Mouse (Mus musculus) kidney, postnatal 4 days (tissue): ENCODE measurements at regions not wholly inside any gene's neighbourhood (a gene's known extent, or its start where the extent isn't known, plus 50 kb on each side); places are given as distances from the start of the nearest gene placed in this dataset.
A peak's percentile ranks its signal among the peaks of the same experiment; 100 is the strongest.
"Not testable (repeated sequence)": the region's sequence is repeated elsewhere in the genome, so short reads cannot be mapped to it uniquely, and the experiment has no call there.

Experiments
- DNase-seq, 2 experiments: peaks; one replicate each; pipeline ENCODE4 v3.0.0; 2021; ENCODE audit warnings: mixed read lengths in 2 of 2

DNA sequence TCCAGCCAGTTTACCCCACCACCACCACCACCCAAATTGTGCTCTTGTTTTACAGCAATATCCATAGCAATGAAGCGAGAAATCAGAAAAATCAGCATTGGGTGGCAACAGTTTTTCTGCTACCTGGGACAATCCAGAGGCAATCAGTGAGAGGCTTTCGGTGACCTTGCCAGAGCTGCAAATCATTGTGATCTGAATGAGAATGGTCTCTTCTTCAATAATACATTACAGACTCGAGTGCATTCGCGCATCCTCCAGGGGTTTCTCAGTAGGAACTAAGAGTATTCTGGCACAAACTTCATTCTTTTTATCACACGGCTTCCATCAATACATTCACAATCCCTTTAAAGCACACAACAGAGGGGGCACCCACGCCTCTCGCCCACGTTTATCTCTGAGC lies 91.2 kb downstream of the Srek1 start:
- DNase-seq: no peak

DNA sequence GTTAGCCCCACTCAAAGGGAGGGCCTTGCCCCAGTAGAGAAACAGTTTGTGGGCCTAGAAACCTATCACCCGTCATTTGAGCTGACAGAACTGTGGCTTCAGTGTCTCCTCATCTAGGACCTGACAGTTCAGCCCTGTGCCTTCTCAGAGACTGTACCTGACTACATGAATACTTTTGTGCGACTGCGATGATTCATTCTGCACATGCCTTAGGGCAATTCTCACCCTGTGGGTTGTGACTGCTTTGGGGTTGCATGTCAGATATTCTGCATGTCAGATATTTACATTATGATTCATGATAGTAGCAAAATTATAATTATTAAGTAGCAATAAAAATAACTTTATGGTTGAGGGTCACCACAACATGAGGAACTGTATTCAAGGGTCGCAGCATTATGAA lies 93.7 kb downstream of the Srek1 start:
- DNase-seq: no peak

DNA sequence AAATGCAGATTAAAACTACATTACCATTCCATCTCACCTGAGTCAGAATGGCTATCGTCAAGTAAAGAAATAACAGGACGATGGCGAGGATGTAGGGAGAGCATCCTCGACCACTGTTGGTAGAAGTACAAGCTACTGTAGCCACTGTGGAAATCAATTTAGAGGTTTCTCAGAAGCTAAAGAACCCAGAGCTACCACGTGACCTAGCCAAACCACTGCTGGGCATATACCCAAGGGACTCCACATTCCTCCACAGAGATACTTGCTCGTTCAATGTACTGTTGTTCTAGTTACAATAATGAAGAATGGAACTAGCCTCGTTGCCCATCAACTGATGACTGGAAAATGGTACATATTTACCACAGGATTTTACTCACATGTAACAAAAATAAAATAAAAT lies 94.4 kb downstream of the Srek1 start:
- no peak for DNase-seq

DNA sequence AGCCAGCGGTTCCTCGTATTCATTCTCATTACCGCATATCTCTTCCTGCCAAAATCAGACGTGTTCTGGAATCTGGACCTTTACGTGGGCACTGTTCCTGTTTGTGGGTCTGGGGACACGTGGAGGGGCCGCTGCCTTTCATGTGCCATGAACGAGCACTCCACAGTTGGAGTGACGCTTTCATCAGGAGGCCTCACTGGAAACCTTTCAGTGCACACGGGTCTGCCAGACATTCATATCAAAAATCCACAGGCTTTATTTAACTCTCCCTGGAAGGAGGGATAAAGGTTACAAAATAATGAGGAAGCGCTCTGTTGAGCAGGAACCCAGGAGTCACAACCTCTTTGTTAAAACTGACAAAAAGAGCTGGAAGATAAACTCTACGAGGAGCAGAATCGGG lies 97.6 kb downstream of the Srek1 start:
- DNase-seq: no peak

DNA sequence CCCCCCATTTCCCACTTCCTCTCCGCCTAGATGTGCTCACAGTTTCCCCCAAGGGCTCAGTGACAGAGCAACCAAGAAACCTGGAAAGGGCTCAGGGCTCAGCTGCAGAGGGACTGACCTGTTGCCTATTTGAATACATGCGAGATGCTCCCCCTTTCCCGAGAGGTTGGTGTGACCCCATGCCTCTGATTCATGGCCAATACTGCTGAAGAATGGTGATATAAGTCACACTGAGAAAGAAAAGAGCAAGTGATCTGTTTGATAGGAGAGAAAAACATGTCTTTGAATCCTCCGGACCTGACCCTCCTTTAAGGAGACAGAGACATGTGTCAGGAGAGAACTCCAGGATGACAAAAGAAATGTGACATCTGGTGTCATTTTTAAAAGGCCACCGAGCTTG lies 98.2 kb downstream of the Srek1 start:
- DNase-seq: no peak

DNA sequence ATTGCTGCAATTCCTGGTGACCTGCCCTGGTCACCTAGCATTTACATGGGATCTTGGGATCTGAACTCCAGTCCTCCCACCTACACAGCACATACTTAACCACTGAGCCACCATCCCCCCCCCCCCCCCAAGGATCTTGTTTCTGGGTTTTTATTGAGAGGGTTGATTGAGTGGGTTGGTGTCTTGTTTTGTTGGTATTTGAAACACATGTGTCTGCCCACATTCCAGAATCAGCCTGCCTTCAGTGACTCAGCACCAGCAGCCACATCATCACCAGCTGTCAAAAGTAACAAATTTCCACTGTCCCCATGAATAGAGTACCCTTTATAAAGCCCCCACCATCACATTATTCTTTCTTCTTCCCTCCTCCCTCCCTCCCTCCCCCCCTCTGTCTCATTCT lies 103.8 kb downstream of the Srek1 start:
- DNase-seq: no peak

DNA sequence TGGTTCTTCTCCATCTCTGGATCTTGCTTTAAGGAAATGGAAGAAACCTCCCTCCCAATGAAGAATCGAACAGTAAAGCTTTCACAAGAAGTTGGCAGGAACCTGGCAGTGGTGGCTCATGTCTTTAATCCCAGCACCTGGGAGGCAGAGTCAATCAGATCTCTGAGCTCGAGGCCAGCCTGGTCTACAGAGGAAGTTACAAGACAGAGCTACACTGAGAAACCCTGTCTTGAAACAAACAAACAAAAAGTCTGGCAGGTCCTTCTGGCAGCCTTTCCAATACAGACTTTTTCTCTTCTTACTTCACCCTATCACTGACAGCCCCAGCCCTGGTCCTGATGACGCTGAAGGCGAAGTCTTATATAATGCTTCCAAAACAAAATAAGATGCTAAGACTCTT lies 104.6 kb downstream of the Srek1 start:
- no peak for DNase-seq

DNA sequence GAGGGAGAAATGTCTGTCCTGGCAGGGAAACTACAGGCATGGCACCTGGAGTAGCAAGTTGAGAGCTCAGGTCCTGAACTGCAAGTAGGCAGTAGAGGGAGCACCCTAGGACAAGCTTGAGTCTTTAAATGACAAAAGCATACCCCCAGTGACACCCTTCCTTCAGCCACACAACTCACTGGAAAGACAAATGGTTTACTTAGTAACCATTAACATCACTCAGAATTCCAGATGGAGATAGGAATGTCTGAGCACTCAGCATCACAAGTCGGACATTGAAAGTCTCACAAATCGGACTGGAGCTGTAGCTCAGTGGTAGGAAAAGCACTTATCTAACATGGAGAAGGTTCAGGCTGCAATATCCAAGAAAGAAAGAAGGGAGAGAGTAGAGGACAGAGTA lies 106.7 kb downstream of the Srek1 start:
- no peak for DNase-seq

DNA sequence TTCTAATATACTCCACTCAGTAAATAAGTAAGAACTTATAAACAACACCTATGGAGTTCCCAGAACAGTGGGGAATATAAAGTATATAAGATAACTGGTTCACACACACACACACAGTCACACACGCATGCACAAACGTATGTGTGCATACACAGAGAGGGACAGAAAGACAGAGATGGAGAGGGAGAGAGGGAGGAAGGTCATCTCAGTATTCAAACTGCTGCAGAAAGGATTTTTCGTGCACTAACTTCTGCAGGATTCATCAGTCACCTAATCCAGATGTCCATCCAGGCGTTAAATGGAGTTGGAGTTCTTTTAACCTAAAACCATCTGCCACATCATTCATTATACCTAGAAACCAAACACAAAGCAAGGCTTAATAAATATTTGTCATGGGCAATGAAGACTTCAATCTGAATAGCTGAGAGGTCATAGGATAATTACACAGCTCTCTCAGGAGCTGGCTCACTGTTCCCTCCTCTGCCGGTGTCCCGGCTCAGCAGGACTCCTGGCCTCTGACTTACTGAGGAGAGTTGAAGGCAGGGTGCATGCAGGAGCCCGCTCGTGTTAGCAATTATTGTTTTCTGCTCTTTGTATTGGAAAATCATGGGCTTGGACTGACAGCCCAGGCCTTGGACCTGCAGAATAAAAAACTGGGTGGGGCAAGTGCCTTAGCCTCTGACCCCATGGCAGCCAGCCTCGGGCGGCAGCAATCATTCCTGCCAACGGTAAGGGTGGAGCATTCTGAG lies 114.0 kb downstream of the Srek1 start:
- peak; percentile 9 to 25 for DNase-seq

DNA sequence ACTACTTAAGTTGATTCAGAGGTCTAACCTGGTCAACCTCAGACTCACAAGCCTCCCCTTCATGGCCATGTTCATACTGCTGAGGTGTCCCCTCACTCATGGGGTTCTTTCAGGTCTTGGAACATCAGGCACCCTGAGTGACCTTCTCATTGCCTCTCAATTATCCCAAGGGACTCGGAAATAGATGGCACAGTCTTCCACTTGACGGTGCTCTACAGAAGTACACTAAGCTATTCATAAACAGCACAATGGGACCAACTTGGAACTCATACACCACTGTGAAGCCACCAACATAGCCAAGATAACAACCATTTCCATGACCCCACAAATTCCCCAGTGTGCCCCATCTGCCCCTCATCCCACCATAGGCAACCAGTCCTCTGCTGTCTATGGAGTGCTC lies 118.4 kb downstream of the Srek1 start:
- DNase-seq: no peak

DNA sequence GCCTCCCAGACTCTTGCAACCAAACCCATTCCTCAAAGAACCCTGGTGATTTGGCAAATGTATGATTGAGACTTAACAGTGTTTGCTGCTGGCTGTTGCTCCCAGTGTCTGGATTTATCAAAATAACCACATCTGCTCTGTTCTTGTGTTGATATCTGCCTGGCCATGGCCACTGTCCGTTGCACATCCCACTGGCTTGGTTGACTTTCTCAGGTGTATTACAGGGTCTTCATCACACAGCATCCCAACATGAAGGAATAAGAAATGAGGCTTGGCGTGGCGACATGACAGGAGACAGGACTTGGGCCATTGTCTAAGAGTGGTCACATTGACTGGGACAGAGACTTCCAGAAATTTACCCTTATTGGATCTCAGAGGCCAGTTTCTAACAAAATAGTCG lies 121.2 kb downstream of the Srek1 start:
- no peak for DNase-seq

DNA sequence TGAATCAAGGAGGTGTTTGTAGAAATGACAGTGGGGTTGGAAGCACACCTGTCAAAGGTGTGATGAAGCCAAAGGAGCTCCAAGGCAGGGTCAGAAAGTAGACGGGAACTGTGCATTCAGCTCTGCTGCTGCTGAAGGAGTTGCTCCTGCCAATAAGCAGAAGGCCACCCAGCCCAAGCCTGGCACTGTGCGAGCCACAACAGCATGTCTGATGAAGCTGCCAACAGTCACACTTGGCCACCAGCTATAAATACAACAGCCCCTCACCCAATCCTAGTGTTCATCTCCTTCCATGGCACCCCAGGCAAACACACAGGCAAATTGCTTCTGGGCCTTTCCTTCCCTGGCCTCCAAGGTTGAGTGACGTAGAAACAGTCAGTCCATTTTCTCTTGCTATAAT lies 125.0 kb downstream of the Srek1 start:
- no peak for DNase-seq

DNA sequence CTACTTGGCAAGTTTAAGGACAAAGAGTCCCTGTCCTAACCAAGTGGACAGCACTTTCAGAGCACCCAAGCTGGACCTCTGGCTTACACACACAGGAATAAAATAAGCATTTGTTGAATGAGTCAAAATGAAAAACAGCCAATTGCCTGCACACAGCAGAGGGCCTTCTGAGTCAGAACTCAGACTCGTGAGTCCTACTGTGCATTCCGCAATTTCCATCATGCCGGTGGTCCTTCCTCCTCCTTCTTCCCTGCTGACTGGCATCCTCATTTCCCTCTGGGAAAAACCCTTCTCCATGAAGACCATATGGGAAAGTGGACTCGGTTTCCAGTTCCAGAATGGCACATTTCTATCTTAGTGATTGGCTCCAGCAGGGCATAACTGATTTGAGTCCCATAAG lies 126.4 kb downstream of the Srek1 start:
- DNase-seq: no peak

DNA sequence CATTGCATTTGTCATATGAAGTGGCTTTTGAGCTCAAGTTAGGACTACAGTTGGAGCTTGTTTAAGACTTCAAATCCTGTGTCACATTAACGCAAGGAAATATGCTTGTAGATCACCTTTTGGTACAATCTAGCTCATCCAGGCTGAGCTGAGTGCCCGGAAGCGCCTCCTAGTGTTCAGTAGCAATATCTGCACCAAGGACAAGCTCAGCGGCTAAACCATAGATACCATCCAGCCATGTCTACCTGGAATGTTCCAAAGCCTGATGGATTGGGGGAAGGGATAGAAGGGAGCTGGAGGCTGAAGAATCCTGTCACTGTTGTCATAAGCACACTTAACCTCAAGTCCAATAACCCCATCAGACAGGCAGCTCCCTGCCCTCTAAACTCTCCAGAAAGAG lies 128.4 kb downstream of the Srek1 start:
- DNase-seq: peak; percentile 39 to 53

DNA sequence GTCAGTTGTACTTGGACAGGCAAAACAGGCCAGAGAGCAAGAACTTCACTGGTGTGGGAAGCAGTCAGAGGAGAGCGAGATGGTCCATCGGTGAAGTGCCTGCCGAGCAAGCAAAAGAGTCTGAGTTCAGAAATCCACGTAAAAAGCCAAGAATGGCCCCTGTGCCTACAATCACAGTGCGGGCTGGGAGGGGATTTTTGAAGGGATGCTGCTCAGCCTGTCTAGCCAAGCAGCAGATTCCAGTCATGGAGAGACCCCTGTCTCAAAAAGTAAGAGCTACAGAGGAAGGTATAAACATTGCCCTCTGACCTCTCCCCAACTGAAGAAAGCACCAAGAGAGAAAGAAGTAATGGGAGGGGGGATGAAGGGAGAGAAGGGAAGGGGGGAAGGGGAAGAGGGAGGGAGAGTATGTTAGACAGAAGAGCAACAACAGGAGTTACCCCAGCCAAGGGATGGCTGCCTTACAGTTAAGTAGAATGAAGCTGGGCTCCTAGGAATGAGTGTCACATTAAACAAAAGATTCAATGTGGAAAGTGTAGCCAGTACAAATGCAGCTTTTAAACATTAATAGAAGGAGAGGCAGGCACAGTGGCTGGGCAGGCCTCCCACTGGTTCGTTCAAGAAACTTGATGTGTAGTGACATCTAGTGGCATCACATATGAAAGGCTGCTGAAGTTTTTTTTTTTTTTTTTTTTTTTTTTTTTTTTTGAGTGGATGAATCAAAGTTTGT lies 130.2 kb downstream of the Srek1 start:
- DNase-seq: peak; percentile 69 to 79

DNA sequence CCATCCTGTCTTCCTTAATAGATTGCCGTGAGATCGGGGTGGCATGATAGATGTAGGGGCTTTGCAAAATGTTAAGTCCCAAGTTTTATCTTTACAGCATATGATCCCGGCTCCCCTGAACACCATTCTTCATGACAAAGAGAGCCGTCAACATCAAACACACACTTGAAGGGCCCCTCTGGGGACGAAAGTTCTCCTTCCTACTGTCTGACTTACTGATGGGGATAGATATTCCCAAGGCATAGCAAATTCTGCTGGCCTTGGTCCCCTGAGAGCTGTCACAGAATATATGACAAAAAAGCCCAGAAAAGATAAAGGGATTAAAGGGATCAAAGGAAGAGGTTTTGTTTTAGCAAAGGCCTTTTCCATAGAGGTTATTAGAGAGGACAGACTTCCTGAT lies 130.9 kb downstream of the Srek1 start:
- no peak for DNase-seq

DNA sequence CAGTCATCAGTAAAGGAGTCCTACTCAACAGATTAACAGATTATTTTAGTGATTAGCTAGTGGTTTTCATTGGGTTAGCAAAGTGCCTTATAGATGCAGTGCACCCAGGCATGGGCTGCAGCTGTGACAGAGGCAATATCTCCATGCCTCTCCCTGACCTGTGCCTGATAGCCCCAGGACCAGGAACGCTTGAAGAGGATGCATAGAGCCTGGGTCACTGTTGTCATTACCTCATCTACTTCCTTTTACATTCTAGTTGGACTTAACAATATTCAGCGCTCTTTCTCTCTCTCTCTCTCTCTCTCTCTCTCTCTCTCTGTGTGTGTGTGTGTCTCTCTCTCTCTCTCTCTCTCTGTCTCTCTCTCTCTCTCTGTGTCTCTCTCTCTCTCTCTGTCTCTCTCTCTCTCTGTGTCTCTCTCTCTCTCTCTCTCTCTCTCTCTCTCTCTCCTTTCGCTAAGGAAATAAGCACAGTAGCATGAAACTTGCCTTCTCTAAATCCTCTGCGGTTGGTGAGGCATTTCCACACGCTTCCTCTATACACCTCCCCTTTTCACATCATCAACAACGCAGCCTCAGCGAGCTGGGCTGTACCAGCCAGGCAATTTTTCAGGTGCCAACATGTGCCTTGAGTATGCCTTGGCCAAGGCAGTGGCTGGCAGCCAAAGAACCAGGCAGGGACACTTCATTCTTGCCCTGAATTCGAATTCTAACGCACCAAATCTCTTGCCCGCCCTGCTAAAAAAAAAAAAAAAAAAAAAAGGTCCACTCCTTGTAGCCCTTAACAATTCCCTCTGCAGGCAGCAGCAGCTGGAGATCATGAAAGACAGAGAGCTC lies 131.6 kb downstream of the Srek1 start:
- no peak for DNase-seq

DNA sequence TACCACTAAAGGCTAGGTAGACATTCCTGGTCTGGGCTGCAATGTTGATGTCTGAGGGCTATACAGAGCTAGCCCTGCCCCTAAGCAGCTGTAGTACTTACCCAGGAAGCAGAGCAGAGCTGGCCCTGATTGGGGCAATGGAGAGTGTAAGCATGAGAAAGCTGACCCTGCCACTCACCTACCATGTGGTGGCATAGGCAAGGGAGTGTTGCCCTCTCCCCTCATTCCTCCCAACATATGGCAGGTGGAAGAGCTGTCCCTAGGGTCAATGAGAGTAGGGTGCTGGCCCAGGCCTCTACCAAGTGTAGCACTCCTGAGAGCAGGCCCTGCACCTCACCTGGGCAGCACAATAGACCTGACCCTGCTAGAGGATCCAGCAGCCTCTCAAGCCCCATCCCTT lies 136.4 kb downstream of the Srek1 start:
- DNase-seq: no peak

DNA sequence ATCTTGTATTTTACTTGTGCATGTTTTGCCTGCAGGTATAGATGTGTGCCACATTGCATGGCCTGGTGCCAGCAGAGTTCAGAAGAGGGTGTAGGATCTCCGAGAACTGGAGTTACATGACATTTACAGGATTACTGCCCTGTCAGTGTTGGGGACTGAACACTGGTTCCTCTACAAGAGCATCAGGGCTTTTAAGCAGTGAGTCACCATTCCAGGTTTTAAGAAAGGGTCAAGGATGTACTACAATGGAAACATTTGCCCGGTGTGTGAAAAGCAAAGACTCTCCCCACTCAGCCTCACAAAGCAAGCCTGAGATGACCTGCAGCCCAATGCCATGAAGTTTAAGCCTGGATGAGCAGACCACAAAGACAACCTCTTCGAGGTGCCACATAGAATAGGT lies 137.0 kb downstream of the Srek1 start:
- DNase-seq: no peak

DNA sequence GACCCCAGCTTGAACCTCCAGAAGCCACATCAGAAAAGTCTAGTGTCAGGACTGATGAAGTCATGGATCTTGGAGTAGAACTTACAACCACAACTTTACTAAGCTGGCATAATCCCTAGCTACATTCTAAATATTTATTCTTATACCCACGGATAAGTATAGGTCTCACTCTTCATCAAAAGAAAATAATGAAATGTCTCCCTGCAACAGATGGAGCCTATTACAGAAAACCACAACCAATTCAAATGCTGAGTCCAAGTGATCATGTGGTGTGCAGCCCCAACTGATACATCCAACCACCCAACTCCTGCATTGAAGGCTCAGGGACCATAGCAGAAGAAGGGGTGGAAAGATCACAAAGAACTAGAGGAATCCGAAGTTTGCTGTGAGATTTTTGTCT lies 137.8 kb downstream of the Srek1 start:
- DNase-seq: no peak

DNA sequence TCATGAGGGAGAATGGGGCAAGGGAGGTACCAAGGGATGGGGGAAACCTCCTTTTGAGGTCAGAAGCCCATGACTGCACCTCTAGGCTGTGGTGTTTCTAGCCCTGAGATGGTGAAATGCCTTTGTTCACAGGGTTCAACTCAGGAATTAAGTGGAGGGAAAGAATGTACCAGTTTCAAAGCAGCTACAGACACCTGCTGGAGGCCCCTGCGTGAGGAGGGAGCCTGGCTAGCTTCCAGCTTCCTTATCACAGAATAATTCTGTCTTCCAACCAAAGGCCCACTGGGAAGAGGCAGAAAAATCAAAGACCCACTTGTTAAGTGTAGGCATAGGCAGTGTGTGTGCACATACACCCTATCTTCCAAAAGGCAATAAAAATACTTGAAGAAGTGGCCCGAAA lies 150.6 kb downstream of the Srek1 start:
- no peak for DNase-seq

DNA sequence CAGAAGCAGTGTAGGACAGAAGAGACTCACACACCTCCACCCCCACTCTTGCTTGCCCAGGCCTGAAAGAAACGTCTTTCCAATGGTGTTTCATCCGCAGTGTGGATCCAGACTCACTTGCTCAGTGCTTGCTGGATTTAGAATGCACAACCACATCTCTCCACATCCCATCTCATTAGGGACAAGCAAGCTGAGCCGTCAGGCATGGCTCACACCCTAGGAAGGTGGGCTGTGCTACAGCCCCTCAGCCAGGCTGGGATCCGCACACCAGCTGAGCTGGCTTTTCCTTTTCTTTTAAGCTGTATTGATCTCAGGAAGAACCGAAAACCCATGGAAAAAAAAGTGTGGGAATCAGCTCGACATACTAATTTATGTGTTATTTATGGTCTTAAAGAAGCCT lies 151.1 kb downstream of the Srek1 start:
- no peak for DNase-seq

DNA sequence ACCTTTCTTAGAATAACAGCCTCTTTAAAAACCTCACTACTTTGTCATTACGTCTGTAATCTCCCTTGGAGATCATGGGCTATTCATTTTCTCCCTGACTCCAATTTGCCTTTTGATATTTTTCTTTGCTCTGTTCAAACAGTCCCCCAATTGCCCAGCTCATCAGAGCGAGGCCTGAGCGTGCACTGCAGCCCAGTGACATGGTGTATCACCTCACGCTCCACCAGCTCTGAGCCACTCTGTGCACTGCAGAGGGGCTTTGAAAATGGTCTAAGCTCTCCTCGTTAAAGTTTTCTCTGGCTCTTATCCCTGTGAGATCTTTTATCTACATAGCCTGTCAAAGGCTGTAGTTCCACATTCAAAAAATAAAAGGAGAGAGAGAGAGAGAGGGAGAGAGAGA lies 152.1 kb downstream of the Srek1 start:
- DNase-seq: no peak

DNA sequence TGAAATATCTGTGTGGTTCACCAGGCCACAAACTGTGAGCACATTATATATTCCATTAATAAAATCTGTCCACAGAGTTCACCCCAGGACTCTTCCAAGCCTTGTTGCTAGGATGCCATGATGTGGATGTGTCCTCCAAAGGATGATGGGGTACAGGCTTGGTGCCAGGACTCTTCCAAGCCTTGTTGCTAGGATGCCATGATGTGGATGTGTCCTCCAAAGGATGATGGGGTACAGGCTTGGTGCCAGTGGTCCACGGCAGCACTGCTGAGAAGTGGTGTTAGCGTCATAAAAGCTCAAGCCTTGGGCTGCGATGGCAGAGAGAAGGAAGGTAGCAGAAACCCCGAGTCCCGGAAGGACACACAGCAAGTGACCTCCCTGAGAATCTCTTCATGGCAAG lies 153.4 kb downstream of the Srek1 start:
- DNase-seq: not testable (repeated sequence)
